Mouse (Mus musculus): Measurements from ENCODE around the gene Pola2. TPM values are rescaled to one million over a fixed set of nuclear protein-coding genes. Genes with fewer than 3 reads are reported as not detected.
A peak's percentile ranks its signal among the peaks of the same experiment; 100 is the strongest.

Pola2 gene
- total RNA-seq, 2 experiments from 2014 or later = 3.8 to 5.6 TPM

DNA sequence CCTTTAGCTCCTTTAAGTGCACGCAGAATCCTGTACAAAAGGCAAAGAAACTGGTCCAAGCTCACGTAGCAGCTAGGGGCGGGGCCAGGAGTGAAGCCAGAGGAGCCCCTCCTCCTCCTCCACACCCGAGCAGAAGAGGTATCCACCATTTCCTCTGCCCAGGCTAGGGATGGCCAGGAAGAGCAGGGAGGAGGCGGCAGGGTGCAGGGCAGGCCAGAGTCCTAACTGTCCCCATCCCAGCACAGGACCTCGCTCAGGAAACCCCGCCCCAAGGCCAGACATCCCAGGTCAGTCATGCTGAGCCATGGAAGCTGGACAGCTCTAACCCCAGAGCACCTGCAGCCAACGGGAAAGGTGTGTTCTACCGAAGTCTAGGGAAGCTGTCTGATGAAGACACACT is 42.3 kb downstream of the Pola2 start:
- DNase-seq (ENCODE audit: low spot score in 2 of 2) = no peak
- intact Hi-C loops (cut with DNase I) = loop anchor here (5.0 kb wide), 1 partner anchor 121 kb away; no protein-coding TSS in a partner anchor

DNA sequence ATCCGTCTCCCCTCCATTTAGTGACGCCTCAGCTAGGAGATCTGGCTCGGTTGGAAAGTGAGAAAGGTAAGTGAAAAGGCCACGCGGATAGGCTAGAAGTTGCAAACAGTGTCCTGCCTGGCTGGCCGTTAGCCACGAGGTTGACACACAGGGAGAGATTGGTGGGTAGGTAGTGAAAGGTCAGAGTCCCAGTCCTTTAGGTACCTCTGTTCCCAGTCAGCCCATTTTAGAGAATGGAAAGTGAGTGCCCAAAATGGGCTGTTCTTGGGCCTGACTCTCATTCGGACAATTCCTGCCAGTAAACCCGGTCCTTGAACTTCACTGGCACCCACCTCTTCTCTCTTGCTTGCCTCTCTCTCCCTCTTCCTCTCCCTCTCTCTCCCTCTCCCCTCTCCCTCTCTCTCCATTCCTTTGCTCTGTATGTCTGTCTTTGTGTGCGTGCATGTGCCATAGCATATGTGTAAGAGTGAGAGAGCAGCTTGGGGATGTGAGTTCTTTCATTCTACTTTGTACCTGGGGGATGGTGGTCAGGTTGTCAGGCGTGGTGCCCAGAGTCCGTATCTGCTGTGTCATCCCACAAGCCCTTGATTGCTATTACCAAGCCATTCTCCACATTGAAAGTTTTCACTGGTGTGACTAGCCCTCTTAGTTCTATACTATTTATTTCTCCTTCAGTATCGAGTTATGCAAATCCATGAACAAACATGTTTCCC is 50.8 kb downstream of the Pola2 start, which contains the start of gene Dpf2:
Gene Dpf2 (minus strand): TSS at position 4 of the 713 bp plus-strand sequence.
- intact Hi-C loops (cut with DNase I) = no loop called here
- DNase-seq (ENCODE audit: low spot score in 2 of 2) = no peak

DNA sequence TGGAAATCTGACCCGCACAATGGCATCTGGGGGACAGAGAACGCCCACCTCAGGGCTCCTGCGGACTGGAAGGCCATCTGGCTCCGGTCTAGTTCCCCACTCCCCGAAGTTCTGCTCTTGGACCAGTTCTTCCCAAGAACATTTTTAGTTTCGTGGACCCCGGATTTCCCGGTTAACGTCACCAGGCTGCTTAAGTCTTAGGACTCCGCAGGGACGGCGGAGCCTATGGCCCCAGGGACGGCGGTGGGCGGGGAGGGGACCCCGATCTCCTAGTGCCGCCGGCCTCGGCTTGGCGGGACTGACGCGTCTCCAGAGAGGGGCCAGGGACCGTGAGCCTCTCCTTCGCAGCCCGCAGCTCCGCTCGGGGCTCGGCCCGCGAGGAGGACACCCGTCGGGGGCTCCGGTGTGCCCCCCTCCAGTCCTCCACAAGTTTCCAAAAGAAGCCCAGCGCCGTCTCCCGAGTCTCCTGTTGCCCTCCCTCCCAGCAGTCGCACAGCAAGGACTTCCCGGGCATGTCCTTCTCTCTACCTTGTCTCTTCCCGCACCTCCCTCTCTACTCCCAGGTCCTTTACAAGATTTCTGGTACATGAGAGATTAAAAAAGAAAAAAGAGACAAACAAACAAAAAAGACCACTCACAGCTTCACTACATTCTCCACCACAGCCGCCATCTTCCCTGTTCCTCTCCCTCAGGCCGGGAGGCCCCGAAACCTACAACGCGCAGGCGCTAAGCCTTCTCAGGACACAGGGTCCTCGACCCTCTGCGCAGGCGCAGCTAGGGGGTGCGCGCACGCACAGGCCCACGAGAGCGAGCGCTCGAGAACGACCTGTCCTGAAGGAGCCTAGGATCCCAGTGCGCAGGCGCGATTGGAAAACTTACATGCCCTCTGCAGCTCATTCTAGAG is 51.6 kb downstream of the Pola2 start:
- peak; percentile 99 for DNase-seq (ENCODE audit: low spot score in 2 of 2)
- intact Hi-C loops (cut with DNase I) = no loop called here

DNA sequence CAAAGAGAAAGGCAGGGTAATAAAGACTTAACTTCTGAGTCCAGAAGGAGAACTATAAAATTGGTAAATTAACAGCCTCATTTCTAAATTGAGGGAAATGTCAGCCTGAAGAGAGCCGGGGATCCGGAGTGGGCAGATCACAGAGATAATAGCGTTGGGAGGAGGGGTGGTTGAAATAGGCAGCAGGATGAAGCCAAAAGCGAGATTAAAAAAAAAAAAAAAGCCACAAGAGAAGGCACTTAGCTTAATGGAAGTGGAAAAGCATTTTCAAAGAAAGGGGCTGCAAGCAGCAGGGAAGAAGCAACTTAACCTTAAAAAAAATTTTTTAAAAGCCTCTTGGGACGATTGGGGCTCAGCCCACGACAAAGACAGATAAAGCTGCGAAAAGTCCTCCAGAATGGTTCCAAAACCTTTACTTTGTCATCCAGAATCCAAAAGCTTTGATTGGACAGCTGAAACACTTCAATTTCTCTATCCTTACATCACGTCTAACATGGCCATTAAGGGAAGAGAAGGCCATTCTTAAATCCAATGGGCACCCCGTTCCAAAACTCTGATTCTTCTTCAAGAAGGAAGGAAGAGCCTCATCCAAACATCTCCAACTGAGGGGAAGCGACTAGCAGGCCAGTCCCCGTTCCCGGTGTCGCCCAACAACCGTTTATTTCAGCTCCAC is 52.4 kb downstream of the Pola2 start:
- intact Hi-C loops (cut with DNase I) = no loop called here

DNA sequence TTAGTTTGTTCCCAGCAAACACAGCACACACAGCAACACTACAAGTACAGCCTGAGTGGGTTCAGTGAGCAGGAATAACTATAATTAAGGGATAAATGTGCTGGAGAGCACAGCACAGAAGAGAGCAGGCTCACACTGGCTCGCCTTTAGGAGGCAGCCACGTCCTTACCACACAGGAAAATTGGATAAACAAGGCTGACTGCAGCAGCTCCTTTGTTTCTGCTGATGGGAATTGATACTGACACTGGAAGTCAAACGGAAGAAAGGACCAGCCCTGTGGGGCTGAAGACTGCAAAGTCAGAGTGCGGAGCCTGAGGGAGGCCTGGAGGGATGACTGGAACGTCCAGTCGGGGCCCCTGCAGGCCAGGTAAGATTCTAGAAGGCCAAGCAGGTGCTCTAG is 53.8 kb downstream of the Pola2 start:
- intact Hi-C loops (cut with DNase I) = no loop called here
- no peak for DNase-seq (ENCODE audit: low spot score in 2 of 2)

More for the DNA sequence above, 52.4 kb downstream of the Pola2 start:
- DNase-seq (ENCODE audit: low spot score in 2 of 2) = no peak

DNA sequence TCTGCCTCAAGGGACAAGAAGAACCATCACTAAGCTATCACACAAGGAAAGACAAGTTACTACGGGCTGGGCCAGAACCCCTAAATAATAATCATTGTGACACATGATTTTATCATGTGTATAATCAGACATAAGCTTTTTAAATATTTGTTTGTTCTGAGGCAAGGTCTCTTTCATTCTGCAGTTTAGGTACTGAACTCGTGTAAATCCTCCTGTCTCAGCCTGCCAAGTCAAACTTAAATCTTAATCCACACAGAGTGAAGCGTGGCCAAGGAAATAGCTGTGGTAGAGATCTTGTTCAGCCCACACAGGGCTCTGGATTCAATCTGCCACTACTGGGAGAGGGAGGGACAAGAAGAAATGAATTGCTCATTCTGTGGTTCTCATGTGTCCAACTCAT is 56.7 kb downstream of the Pola2 start:
- intact Hi-C loops (cut with DNase I) = no loop called here

DNA sequence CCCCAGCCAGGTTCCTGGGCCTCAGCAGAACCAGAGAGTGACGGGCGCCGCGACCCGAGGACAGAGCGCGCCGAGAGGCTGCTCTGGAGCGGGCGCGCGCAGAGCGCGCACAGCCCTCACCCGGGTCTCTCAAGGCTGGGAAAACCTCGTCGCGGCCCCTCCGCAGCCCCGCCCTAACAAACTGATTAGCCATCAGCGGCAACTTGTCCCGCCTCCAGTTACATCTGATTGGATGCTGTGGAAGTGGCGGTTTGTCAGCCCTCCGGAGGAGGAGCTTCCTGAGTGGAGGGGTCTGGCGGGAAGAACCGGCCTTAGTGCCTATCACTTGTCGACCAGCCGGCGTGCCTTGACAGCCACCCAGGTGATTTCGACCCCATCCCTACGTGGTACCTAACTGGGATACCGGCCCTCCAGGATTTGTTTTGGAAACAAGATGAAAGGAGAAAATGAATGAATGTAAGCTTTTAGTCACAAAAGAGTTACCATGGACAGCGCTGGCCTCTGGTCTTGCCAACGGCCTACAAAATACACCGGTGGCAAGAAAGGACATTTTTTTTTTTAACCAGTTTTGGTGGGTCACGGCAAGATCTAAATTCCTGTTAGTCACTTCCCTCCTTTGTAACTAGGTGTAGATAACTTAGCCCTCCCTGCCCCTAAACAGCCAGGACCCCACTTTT is 69.9 kb downstream of the Pola2 start, which contains the start of gene Tigd3:
Gene Tigd3 (minus strand): TSS at position 148 of the 677 bp plus-strand sequence.
- intact Hi-C loops (cut with DNase I) = no loop called here

More for the DNA sequence above, 56.7 kb downstream of the Pola2 start:
- no peak for DNase-seq (ENCODE audit: low spot score in 2 of 2)

DNA sequence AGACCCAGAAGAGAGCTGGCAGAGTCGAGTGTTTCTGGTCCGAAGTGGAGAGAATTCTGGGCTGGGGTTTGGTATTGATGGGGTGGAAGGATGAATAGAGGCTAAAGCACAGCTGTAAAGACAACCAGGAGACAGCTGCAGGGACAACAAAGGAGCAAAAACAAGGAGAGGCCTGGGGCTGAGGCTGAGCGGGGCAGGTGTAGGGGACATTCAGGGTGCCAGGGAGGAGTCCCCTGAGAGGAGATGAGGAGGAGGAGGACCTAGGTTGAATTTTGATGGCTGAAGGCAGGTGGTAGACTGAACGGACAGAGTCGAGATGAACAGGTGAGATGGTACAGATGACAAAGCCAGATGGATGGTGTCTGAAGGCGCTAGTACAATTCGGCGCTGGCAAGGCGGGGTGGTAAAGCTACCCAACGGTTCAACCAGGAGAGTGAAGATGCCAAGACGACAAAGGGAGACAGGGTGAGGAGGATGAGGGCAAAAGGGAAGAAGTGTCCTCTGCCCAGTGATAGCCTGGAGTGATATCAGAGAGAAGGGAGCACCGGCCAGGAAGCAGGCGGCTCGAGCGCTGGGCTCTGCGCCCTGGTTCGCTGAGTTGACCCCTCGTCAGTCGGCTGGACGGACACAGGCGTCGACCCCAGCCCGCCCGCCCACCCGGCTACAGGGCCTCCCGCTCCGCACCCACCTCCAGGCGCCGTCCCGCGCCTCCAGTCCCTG is 70.6 kb downstream of the Pola2 start:
- DNase-seq (ENCODE audit: low spot score in 2 of 2) = no peak
- intact Hi-C loops (cut with DNase I) = no loop called here

More for the DNA sequence above, 69.9 kb downstream of the Pola2 start, which contains the start of gene Tigd3:
- peak; percentile 95 to 98 for DNase-seq (ENCODE audit: low spot score in 2 of 2)

DNA sequence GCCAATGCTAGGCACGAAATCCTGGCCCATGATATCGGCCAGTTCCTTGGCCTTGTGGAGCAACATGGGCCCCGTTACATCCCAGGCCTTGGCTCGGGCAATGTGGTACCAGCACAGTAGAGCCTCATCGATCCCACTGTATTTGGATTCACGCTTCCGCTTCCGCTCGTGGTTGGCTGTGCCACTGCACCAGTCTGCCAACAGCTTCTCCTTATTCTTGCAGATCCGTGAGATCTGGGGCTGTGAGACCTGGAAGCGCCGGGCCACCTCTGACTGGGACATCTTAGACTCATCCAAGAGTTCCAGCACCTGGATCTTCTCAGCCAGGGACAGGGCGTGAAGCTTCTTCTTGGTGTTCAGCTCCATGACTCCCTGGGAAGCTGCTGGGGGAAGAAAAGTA is 71.3 kb downstream of the Pola2 start:
- intact Hi-C loops (cut with DNase I) = no loop called here
- DNase-seq (ENCODE audit: low spot score in 2 of 2) = no peak

DNA sequence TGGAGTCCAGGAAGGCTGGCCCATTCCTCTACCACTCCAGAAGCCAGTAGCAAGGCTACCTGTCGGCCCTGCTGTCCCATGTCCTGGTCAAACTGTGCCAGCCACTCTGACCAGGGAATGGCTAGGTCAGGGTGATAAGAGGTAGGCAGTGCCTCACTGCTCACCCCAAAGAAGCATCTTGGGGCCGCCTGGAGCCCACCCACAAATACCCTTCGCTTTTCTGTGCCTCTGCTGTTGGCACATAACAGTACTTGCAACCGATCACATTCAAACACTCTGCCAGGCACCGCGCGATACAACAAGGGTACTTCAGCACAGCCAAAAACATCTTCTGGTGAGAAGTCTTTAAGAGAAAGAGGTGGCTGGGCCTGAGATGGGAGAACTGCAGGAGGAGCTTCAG is 71.7 kb downstream of the Pola2 start:
- no peak for DNase-seq (ENCODE audit: low spot score in 2 of 2)
- intact Hi-C loops (cut with DNase I) = no loop called here

DNA sequence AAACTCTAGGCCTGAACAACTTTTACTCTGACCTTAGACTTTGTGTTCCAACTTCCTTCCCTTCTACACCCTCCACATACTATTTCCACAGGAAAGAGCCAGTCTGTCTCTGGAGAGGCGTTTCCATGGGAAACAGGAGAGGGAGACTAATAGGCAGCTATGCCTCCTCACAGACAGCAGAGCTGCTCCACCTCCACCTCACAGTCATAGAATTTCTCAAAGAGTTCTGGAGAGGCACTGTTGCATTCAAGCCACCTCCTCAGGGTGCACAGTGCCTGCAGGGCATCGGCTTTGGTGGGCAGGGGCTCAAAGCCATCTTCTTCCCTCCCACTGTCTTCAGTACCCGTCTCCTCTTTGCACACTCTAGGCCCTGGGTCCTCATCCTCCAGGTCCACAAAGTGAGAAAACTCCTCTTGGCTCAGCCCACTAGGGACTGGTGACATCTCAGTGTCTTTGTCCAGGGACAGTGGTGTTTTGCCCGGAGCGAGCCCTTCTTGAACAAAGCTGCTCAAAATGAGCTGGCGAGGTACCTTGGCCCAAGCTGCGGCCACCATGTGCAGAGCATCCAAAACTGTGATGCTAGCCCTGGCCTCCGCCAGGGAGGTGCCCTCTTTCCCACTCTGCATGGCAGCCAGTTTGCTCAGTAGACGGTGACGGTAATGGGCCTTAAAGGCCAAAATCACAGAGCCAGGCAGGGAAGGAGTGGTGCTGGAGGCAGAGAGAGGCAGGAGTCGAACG is 72.3 kb downstream of the Pola2 start:
- intact Hi-C loops (cut with DNase I) = no loop called here
- DNase-seq (ENCODE audit: low spot score in 2 of 2) = no peak

Other genes with a start within 250 kb of the Pola2 start
- 10 to 100 TPM; 24.6 to 27.3 TPM for gene Ehbp1l1, start 237.9 kb downstream of the Pola2 start, total RNA-seq (2021)
- 10 to 100 TPM; 30.0 to 30.2 TPM for gene Fam89b, start 234.5 kb downstream of the Pola2 start, total RNA-seq (2021)
- 10 to 100 TPM; 27.0 to 31.6 TPM for gene Ltbp3, start 223.3 kb downstream of the Pola2 start, total RNA-seq (2021)
- 10 to 100 TPM; 82.0 to 86.8 TPM for gene Scyl1, start 192.8 kb downstream of the Pola2 start, total RNA-seq (2021)
- gene Frmd8, start 88.9 kb downstream of the Pola2 start, total RNA-seq (2021) = 10 to 100 TPM in 1 of 2 experiments, 1 to 10 TPM in 1; 9.5 to 14.6 TPM
- 1 to 10 TPM; 2.5 to 3.0 TPM for gene Slc25a45, start 86.4 kb downstream of the Pola2 start, total RNA-seq (2021)
- gene Tigd3, start 70.1 kb downstream of the Pola2 start, total RNA-seq (2021) = 1 to 10 TPM; 4.5 to 5.5 TPM
- gene Dpf2, start 51.2 kb downstream of the Pola2 start, total RNA-seq (2021) = 10 to 100 TPM; 84.1 to 96.1 TPM
- gene Cdc42ep2, start 39.4 kb downstream of the Pola2 start, total RNA-seq (2021) = 1 to 10 TPM; 6.2 to 6.6 TPM
- gene Slc22a20, start 21.9 kb upstream of the Pola2 start, total RNA-seq (2021) = not detected
- 10 to 100 TPM; 17.5 to 18.5 TPM for gene Capn1, start 51.7 kb upstream of the Pola2 start, total RNA-seq (2021)
- 10 to 100 TPM; 45.4 to 49.5 TPM for gene Syvn1, start 82.4 kb upstream of the Pola2 start, total RNA-seq (2021)
- 10 to 100 TPM; 45.1 to 47.0 TPM for gene Mrpl49, start 93.6 kb upstream of the Pola2 start, total RNA-seq (2021)
- gene Fau, start 93.6 kb upstream of the Pola2 start, total RNA-seq (2021) = 100 to 1,000 TPM; 593 to 625 TPM
- 10 to 100 TPM; 33.4 to 38.1 TPM for gene Znhit2, start 97.0 kb upstream of the Pola2 start, total RNA-seq (2021)
- 10 to 100 TPM; 24.9 to 25.2 TPM for gene Tm7sf2, start 104.2 kb upstream of the Pola2 start, total RNA-seq (2021)
- gene Vps51, start 113.0 kb upstream of the Pola2 start, total RNA-seq (2021) = 10 to 100 TPM; 71.9 to 77.6 TPM
- gene Tmem262, start 115.8 kb upstream of the Pola2 start, total RNA-seq (2021) = not detected
- under 1 TPM; 0.53 to 0.55 TPM for gene Gm28374, start 118.1 kb upstream of the Pola2 start, total RNA-seq (2021)
- 10 to 100 TPM; 36.5 to 37.2 TPM for gene Zfpl1, start 120.8 kb upstream of the Pola2 start, total RNA-seq (2021)
- gene Cdca5, start 120.8 kb upstream of the Pola2 start, total RNA-seq (2021) = under 1 TPM; 0.18 to 0.34 TPM
- gene AC131692.1, start 130.2 kb upstream of the Pola2 start, total RNA-seq (2021) = not detected
- gene Naaladl1, start 141.6 kb upstream of the Pola2 start, total RNA-seq (2021) = under 1 TPM in 1 of 2 experiments, not detected in 1; 0.21 TPM
- gene Sac3d1, start 154.4 kb upstream of the Pola2 start, total RNA-seq (2021) = 10 to 100 TPM; 23.7 to 25.0 TPM
- gene Snx15, start 164.1 kb upstream of the Pola2 start, total RNA-seq (2021) = 10 to 100 TPM; 36.2 to 43.6 TPM
- under 1 TPM in 1 of 2 experiments, not detected in 1; 0.71 TPM for gene Batf2, start 176.8 kb upstream of the Pola2 start, total RNA-seq (2021)
- 10 to 100 TPM; 71.5 to 76.8 TPM for gene Arl2, start 177.3 kb upstream of the Pola2 start, total RNA-seq (2021)
- under 1 TPM in 1 of 2 experiments, not detected in 1; 0.53 TPM for gene Majin, start 220.2 kb upstream of the Pola2 start, total RNA-seq (2021)

Measured in left cerebral cortex, postnatal 25 days (tissue).